Mouse (Mus musculus) thymus, adult 2 months (tissue): Measurements from ENCODE around the gene Cyp3a13.
"Not testable (repeated sequence)": the region's sequence is repeated elsewhere in the genome, so short reads cannot be mapped to it uniquely, and the experiment has no call there.

Experiments
- CTCF ChIP-seq: fragments of 200-500 bp; IDR thresholded peaks from 2 replicates; pipeline ENCODE4 v1.5.1; 2012; ENCODE audit warnings: mild to moderate bottlenecking, control low read depth, low read length, moderate library complexity, borderline replicate concordance; ENCODE audit not compliant: control insufficient read depth, poor library complexity, insufficient read depth; ENCODE audit errors: extremely low read depth
- POLR2A ChIP-seq: fragments of 200-500 bp; IDR thresholded peaks from 2 replicates; pipeline ENCODE4 v1.6.1; 2012; ENCODE audit warnings: mild to moderate bottlenecking, low read length, control low read depth, moderate library complexity; ENCODE audit not compliant: control insufficient read depth, poor library complexity, insufficient read depth; ENCODE audit errors: extremely low read depth

- not testable (repeated sequence) for TF ChIP-seq CTCF, POLR2A
These were observed 64.5 kb downstream of the Cyp3a13 start for GRCm38 (mm10) chr5:137856870-137857269.
